In the genomic region with DNA sequence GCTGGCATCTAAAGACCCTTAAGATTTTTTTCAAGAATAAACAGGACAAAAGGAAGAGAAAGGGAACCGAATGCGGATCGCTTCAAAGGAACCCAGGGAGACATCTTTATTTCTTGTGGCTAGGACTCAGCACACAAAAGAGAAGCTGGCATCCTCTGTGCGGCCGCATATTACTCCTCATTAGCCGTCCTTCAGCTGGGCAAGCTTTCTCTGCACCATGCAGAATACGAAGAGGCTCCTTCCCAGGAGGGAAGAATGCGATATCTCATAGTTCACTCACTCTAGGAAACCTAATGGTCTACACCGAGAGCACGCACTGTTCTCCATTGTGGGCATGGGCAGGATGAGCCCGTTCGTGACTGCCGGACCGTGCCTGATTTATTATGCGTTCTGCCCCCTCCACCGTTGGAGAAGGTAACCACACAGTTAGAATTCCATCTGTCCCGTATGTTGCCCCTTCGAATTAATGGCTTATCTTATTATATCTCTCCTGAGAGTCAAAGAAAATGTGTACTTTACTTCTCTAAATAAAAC, we compare ENCODE assay signal across 12 mouse cellular contexts.
A peak's percentile ranks its signal among the peaks of the same experiment; 100 is the strongest.
DNase-seq lines count a peak whose midpoint lies in the region; ATAC-seq and TF ChIP-seq lines count a peak whose summit lies in the region.
"Had no signal": no experiment of that assay in that cellular context is flagged by ENCODE, and none has a peak within 500 bp of the region (broad histone marks: within the 10 kb centered on the region; RNA-seq: fewer than 3 reads in every experiment).

No protein-coding gene starts in this region.

- no peaks in the 10 kb centered on the region for H3K36me3 ChIP-seq in kidney, embryonic 14.5 days (ENCODE audit: control insufficient read depth, insufficient read depth, low read length)
- no peaks in the 10 kb centered on the region for H3K36me3 ChIP-seq in hindbrain, embryonic 10.5 days
- no peaks in the 10 kb centered on the region for H3K36me3 ChIP-seq in hindbrain, embryonic 15.5 days
- no peaks in the 10 kb centered on the region for H3K36me3 ChIP-seq in midbrain, postnatal 0 days (ENCODE audit: insufficient read depth, low read length)
- H3K36me3 ChIP-seq: liver, embryonic 13.5 days had no signal

- no peaks in the 10 kb centered on the region for H3K27me3 ChIP-seq in kidney, embryonic 14.5 days (ENCODE audit: control insufficient read depth, insufficient read depth, low read length)
- no peaks in the 10 kb centered on the region for H3K27me3 ChIP-seq in hindbrain, embryonic 10.5 days (ENCODE audit: insufficient read depth, poor library complexity, severe bottlenecking)
- H3K27me3 ChIP-seq in hindbrain, embryonic 15.5 days = no peaks in the 10 kb centered on the region
- H3K27me3 ChIP-seq in midbrain, postnatal 0 days (ENCODE audit: insufficient read depth, low read length) = no peaks in the 10 kb centered on the region
- H3K27me3 ChIP-seq: liver, embryonic 13.5 days had no signal

- ATAC-seq in kidney, embryonic 14.5 days (ENCODE audit: low FRiP score, low TSS enrichment) = 0 out of 2 replicates have a peak, but pooled peaks have one; percentile 43
- 0 out of 2 replicates have a peak, but pooled peaks have one; percentile 23 for ATAC-seq in hindbrain, embryonic 15.5 days (ENCODE audit: low FRiP score, low read depth)
- no peak for ATAC-seq in midbrain, postnatal 0 days (ENCODE audit: low FRiP score)
- no peak for ATAC-seq in CD4-positive, CD25-positive, alpha-beta regulatory T cell, adult 4 months

- no peak overlapping the region for H3K4me3 ChIP-seq in kidney, embryonic 14.5 days (ENCODE audit: low read length)
- H3K4me3 ChIP-seq in hindbrain, embryonic 10.5 days = no peak overlapping the region
- no peak overlapping the region for H3K4me3 ChIP-seq in hindbrain, embryonic 15.5 days
- H3K4me3 ChIP-seq in midbrain, postnatal 0 days (ENCODE audit: low read depth, low read length) = no peak overlapping the region
- H3K4me3 ChIP-seq: liver, embryonic 13.5 days had no signal

- H3K27ac ChIP-seq in kidney, embryonic 14.5 days (ENCODE audit: low read depth, low read length) = no peak overlapping the region
- peak overlapping the region; percentile 13; the same call in 1 of the 2 replicates for H3K27ac ChIP-seq in hindbrain, embryonic 10.5 days
- 0 out of 2 replicates have a peak overlapping the region, but pooled peaks have one; percentile 7 for H3K27ac ChIP-seq in hindbrain, embryonic 15.5 days (replicated peaks)
- no peak overlapping the region for H3K27ac ChIP-seq in midbrain, postnatal 0 days (ENCODE audit: low read depth, low read length)
- H3K27ac ChIP-seq: liver, embryonic 13.5 days had no signal

- H3K9ac ChIP-seq in kidney, embryonic 14.5 days (ENCODE audit: low read depth, low read length) = no peak overlapping the region
- no peak overlapping the region for H3K9ac ChIP-seq in hindbrain, embryonic 15.5 days
- H3K9ac ChIP-seq in midbrain, postnatal 0 days (replicated peaks; ENCODE audit: low read length, poor library complexity, severe bottlenecking) = no peak overlapping the region
- H3K9ac ChIP-seq: liver, embryonic 13.5 days had no signal

- no peak for DNase-seq in kidney, postnatal 10 days
- DNase-seq in hindbrain, embryonic 10.5 days (ENCODE audit: low spot score) = no peak
- DNase-seq in midbrain, postnatal 0 days (ENCODE audit: low spot score) = no peak
- no peak for DNase-seq in adrenal gland, adult (ENCODE audit: inconsistent age in 2 of 2, low spot score in 1 of 2)
- DNase-seq: cerebellum, adult 11 months; layer of hippocampus, postnatal 36 days; left cerebral cortex, postnatal 4 days; liver, embryonic 13.5 days; right cerebral cortex, postnatal 4 days had no signal

- H3K4me1 ChIP-seq in kidney, embryonic 14.5 days (ENCODE audit: control insufficient read depth, insufficient read depth, low read length) = peaks cover 37% of the 10 kb centered on the region
- peaks cover 33% of the 10 kb centered on the region for H3K4me1 ChIP-seq in hindbrain, embryonic 10.5 days (replicated peaks)
- peaks cover 31% of the 10 kb centered on the region for H3K4me1 ChIP-seq in hindbrain, embryonic 15.5 days (replicated peaks)
- H3K4me1 ChIP-seq in midbrain, postnatal 0 days (ENCODE audit: insufficient read depth, low read length) = peaks cover 12% of the 10 kb centered on the region; the same call in 1 of the 2 replicates

- TF ChIP-seq CTCF in midbrain, postnatal 0 days (IDR thresholded peaks at IDR 0.05) = no peak

- H3K4me2 ChIP-seq in kidney, embryonic 14.5 days (replicated peaks; ENCODE audit: low read depth, low read length) = no peak overlapping the region
- peak overlapping the region; percentile 8; the same call in 1 of the 2 replicates for H3K4me2 ChIP-seq in hindbrain, embryonic 15.5 days
- H3K4me2 ChIP-seq in midbrain, postnatal 0 days (ENCODE audit: low read depth, low read length, poor library complexity, severe bottlenecking) = 0 out of 2 replicates have a peak overlapping the region, but pooled peaks have one; percentile 15
- H3K4me2 ChIP-seq: liver, embryonic 13.5 days had no signal

- WGBS in kidney, embryonic 14.5 days = 43% methylated on average over 18 of the region's 18 CpGs
- WGBS in hindbrain, embryonic 10.5 days = 67% methylated on average over 18 of the region's 18 CpGs
- 33% methylated on average over 18 of the region's 18 CpGs for WGBS in hindbrain, embryonic 15.5 days
- 48% methylated on average over 18 of the region's 18 CpGs for WGBS in midbrain, postnatal 0 days

- H3K9me3 ChIP-seq in kidney, embryonic 14.5 days (ENCODE audit: control insufficient read depth, low read length) = no peaks in the 10 kb centered on the region
- H3K9me3 ChIP-seq in hindbrain, embryonic 10.5 days = no peaks in the 10 kb centered on the region
- no peaks in the 10 kb centered on the region for H3K9me3 ChIP-seq in hindbrain, embryonic 15.5 days
- no peaks in the 10 kb centered on the region for H3K9me3 ChIP-seq in midbrain, postnatal 0 days (ENCODE audit: low read length)
- H3K9me3 ChIP-seq: liver, embryonic 13.5 days had no signal

Comparison
In these comparisons a context has a peak if more than half of its experiments do, and no peak if none do; other contexts are left out.
1. ATAC-seq: peak in kidney, embryonic 14.5 days (single experiment) and hindbrain, embryonic 15.5 days (single experiment); none in midbrain, postnatal 0 days (single experiment) and CD4-positive, CD25-positive, alpha-beta regulatory T cell, adult 4 months (single experiment).
2. H3K27ac ChIP-seq: peak in hindbrain, embryonic 10.5 days (single experiment) and hindbrain, embryonic 15.5 days (single experiment); none in kidney, embryonic 14.5 days (single experiment) and midbrain, postnatal 0 days (single experiment).